Mouse (Mus musculus): ENCODE results near the gene Rtl8b. TPM values are rescaled to one million over a fixed set of nuclear protein-coding genes. Genes with fewer than 3 reads are reported as not detected.
"Not testable (repeated sequence)": the region's sequence is repeated elsewhere in the genome, so short reads cannot be mapped to it uniquely, and the experiment has no call there.

Gene Rtl8b
- total and polyA plus RNA-seq, 2 experiments = 3.8 to 23.2 TPM

GRCm38 (mm10) chrX:53652917-53653316, 17.3 kb downstream of the Rtl8b start:
- 55% methylated on average over 4 of the region's 4 CpGs for WGBS
- H3K27ac ChIP-seq (replicated peaks; ENCODE audit: insufficient read depth, low read depth, low read length); H3K9ac ChIP-seq (ENCODE audit: low read depth, low read length); H3K4me3 ChIP-seq (ENCODE audit: insufficient read depth, low read depth, low read length); DNase-seq (ENCODE audit: extremely low read depth, low read depth, low spot score); H3K27me3 ChIP-seq (ENCODE audit: control insufficient read depth, insufficient read depth, low read length); H3K36me3 ChIP-seq (ENCODE audit: control insufficient read depth, insufficient read depth, low read length); H3K4me1 ChIP-seq (ENCODE audit: control insufficient read depth, insufficient read depth, low read length); H3K79me2 ChIP-seq (ENCODE audit: control insufficient read depth, insufficient read depth, low read length): not testable (repeated sequence)

- no peak for DNase-seq (ENCODE audit: extremely low read depth, low read depth, low spot score)
- 70% methylated on average over 6 of the region's 6 CpGs for WGBS
- Histone ChIP-seq H3K4me1 (ENCODE audit: control insufficient read depth, insufficient read depth, low read length) (no peaks in the 10 kb centered on the region), H3K79me2 (ENCODE audit: control insufficient read depth, insufficient read depth, low read length) (no peaks in the 10 kb centered on the region), H3K27me3 (ENCODE audit: control insufficient read depth, insufficient read depth, low read length) (no peaks in the 10 kb centered on the region), H3K9ac (ENCODE audit: low read depth, low read length) (no peak overlapping the region), H3K36me3 (ENCODE audit: control insufficient read depth, insufficient read depth, low read length) (no peaks in the 10 kb centered on the region), H3K4me3 (ENCODE audit: insufficient read depth, low read depth, low read length) (no peak overlapping the region), H3K27ac (replicated peaks; ENCODE audit: insufficient read depth, low read depth, low read length) (no peak overlapping the region)
- TF ChIP-seq POLR2A (IDR thresholded peaks at IDR 0.05; ENCODE audit: extremely low read depth, insufficient read depth, low read length) (no peak), CTCF (IDR thresholded peaks at IDR 0.05; ENCODE audit: low read depth, low read length) (no peak)
Measured at GRCm38 (mm10) chrX:53645885-53646284, 24.3 kb downstream of the Rtl8b start.

- H3K4me3 ChIP-seq (ENCODE audit: insufficient read depth, low read depth, low read length) = peak within 1 kb of the TSS; percentile 54; the same call in 1 of the 2 replicates
- not testable (repeated sequence) for H3K4me1 ChIP-seq (ENCODE audit: control insufficient read depth, insufficient read depth, low read length); H3K9ac ChIP-seq (ENCODE audit: low read depth, low read length); H3K27ac ChIP-seq (replicated peaks; ENCODE audit: insufficient read depth, low read depth, low read length); H3K27me3 ChIP-seq (ENCODE audit: control insufficient read depth, insufficient read depth, low read length); H3K79me2 ChIP-seq (ENCODE audit: control insufficient read depth, insufficient read depth, low read length); H3K36me3 ChIP-seq (ENCODE audit: control insufficient read depth, insufficient read depth, low read length)
- DNase-seq (ENCODE audit: extremely low read depth, low read depth, low spot score) = peak; percentile 62
- under 1% methylated on average over 12 of the region's 50 CpGs for WGBS
Measured at GRCm38 (mm10) chrX:53642980-53643961, 26.9 kb downstream of the Rtl8b start, which contains the start of gene Rtl8a. Gene Rtl8a, minus strand, starts transcription at chrX:53643682.

DNA sequence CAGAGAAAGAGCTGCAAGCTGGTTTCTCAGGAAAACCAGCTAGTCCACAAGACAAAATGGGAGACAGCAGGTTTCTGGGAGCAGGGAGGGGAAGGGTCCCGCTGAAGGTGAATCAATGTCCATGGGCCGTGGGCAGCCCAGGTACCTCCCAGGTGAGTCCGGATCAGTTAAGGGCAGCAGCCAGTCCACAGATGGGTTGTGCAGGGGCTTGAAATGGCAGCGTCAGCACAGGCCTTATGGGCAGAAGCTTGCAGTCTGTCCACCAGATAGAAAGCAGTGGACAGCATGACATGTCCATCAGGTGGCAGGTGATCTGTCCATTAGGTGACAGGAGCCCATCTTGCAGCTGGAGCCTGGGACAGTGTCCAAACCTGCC, 27.6 kb downstream of the Rtl8b start:
- WGBS = 67% methylated on average over 4 of the region's 4 CpGs
- H3K4me1 ChIP-seq (ENCODE audit: control insufficient read depth, insufficient read depth, low read length); H3K36me3 ChIP-seq (ENCODE audit: control insufficient read depth, insufficient read depth, low read length); H3K27me3 ChIP-seq (ENCODE audit: control insufficient read depth, insufficient read depth, low read length); H3K4me3 ChIP-seq (ENCODE audit: insufficient read depth, low read depth, low read length); H3K9ac ChIP-seq (ENCODE audit: low read depth, low read length); H3K79me2 ChIP-seq (ENCODE audit: control insufficient read depth, insufficient read depth, low read length); DNase-seq (ENCODE audit: extremely low read depth, low read depth, low spot score); H3K27ac ChIP-seq (replicated peaks; ENCODE audit: insufficient read depth, low read depth, low read length): not testable (repeated sequence)

DNA sequence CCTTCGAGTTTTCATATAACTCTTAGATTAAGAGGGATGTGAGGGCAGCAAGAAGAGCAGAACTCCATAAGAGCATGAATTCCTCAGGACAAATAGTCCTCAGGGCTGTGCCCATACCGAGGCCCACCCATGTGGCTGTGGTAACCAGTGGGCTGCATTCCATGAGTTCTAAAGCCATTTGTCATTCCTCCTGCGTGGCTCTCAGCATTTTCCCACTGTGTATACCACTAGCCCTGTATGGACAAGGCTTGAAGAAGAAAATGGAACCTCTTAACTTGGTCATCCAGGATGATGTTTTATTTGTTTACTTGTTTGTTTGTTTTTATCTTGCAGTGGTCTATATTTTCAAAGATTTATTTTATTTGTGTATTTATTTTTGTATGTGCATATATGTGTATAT, 32.1 kb downstream of the Rtl8b start:
- not testable (repeated sequence) for H3K27me3 ChIP-seq (ENCODE audit: control insufficient read depth, insufficient read depth, low read length); DNase-seq (ENCODE audit: extremely low read depth, low read depth, low spot score); H3K4me3 ChIP-seq (ENCODE audit: insufficient read depth, low read depth, low read length); H3K9ac ChIP-seq (ENCODE audit: low read depth, low read length); H3K36me3 ChIP-seq (ENCODE audit: control insufficient read depth, insufficient read depth, low read length); H3K79me2 ChIP-seq (ENCODE audit: control insufficient read depth, insufficient read depth, low read length); H3K4me1 ChIP-seq (ENCODE audit: control insufficient read depth, insufficient read depth, low read length); H3K27ac ChIP-seq (replicated peaks; ENCODE audit: insufficient read depth, low read depth, low read length)
- WGBS = 59% methylated on average over 3 of the region's 3 CpGs

Other genes starting within 250 kb of the Rtl8b start
- not detected in 2 replicates for gene Etd, start 235.5 kb downstream of the Rtl8b start, total RNA-seq (2014; rRNA removed)
- gene Etd, start 235.5 kb downstream of the Rtl8b start, polyA plus RNA-seq (2012; rRNA removed) = not detected in 2 replicates
- gene Rtl8c, start 62.4 kb downstream of the Rtl8b start, total RNA-seq (2014; rRNA removed) = not detected in 2 replicates
- gene Rtl8c, start 62.4 kb downstream of the Rtl8b start, polyA plus RNA-seq (2012; rRNA removed) = 1.5 and 2.2 TPM in 2 replicates
- not detected in 2 replicates for gene Gm14597, start 61.4 kb downstream of the Rtl8b start, total RNA-seq (2014; rRNA removed)
- gene Gm14597, start 61.4 kb downstream of the Rtl8b start, polyA plus RNA-seq (2012; rRNA removed) = not detected in 2 replicates
- gene Rtl8a, start 26.7 kb downstream of the Rtl8b start, total RNA-seq (2014; rRNA removed) = 3.1 and 3.2 TPM in 2 replicates
- gene Rtl8a, start 26.7 kb downstream of the Rtl8b start, polyA plus RNA-seq (2012; rRNA removed) = 36.8 and 39.2 TPM in 2 replicates
- not detected in 2 replicates for gene 4930502E18Rik, start 54.4 kb upstream of the Rtl8b start, total RNA-seq (2014; rRNA removed)
- gene 4930502E18Rik, start 54.4 kb upstream of the Rtl8b start, polyA plus RNA-seq (2012; rRNA removed) = not detected in 2 replicates
- gene 1700013H16Rik, start 87.4 kb upstream of the Rtl8b start, total RNA-seq (2014; rRNA removed) = not detected in 2 replicates
- not detected in 2 replicates for gene 1700013H16Rik, start 87.4 kb upstream of the Rtl8b start, polyA plus RNA-seq (2012; rRNA removed)
- not detected in 2 replicates for gene Zfp36l3, start 106.0 kb upstream of the Rtl8b start, total RNA-seq (2014; rRNA removed)
- gene Zfp36l3, start 106.0 kb upstream of the Rtl8b start, polyA plus RNA-seq (2012; rRNA removed) = not detected in 2 replicates
- 0.83 and 1.0 TPM in 2 replicates for gene Xlr, start 127.3 kb upstream of the Rtl8b start, total RNA-seq (2014; rRNA removed)
- gene Xlr, start 127.3 kb upstream of the Rtl8b start, polyA plus RNA-seq (2012; rRNA removed) = not detected in 2 replicates

Measured in liver, adult 2 months (tissue).